25 mouse cellular contexts compared by ENCODE assay signal in the genomic region with DNA sequence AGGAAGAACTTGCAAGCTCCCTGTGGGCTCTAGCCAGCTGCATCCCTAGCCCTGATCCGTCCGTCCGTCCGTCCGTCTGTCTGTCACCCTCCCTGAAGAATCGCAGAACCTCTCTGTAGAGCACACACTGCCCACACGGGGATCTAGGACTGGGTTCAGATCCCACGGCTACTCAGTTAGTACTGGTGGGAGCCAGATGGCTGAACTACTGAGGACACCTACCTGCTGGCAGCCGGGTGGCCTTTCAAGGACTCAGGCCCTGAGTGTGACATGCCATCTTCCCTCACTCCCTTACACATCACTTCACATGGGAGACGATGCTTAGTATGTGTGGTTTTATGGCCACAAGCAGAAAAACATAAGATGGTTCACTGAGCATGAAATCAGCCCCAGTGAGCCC.
DNase-seq lines count a peak whose midpoint lies in the region; ATAC-seq and TF ChIP-seq lines count a peak whose summit lies in the region.
"Had no signal": no experiment of that assay in that cellular context is flagged by ENCODE, and none has a peak within 500 bp of the region (broad histone marks: within the 10 kb centered on the region; RNA-seq: fewer than 3 reads in every experiment).

No protein-coding gene starts in this region.

- no peaks in the 10 kb centered on the region for H3K4me1 ChIP-seq in liver, postnatal 0 days (ENCODE audit: insufficient read depth)
- peaks cover 11% of the 10 kb centered on the region for H3K4me1 ChIP-seq in neural tube, embryonic 13.5 days (replicated peaks)
- 0 out of 2 replicates have a peak, but pooled peaks cover 4% of the 10 kb centered on the region for H3K4me1 ChIP-seq in forebrain, embryonic 16.5 days (replicated peaks; ENCODE audit: control insufficient read depth, insufficient read depth, low read length)
- H3K4me1 ChIP-seq: liver, embryonic 13.5 days; midbrain, embryonic 13.5 days; stomach, embryonic 15.5 days had no signal

- 0 out of 2 replicates have a peak, but pooled peaks have one; percentile 5 for TF ChIP-seq CTCF in liver, postnatal 0 days (IDR thresholded peaks at IDR 0.05; ENCODE audit: low read depth)
- TF ChIP-seq CTCF in Patski (IDR thresholded peaks at IDR 0.05): no peak

- H3K27me3 ChIP-seq in liver, postnatal 0 days (ENCODE audit: insufficient read depth, low read length): no peaks in the 10 kb centered on the region
- no peaks in the 10 kb centered on the region for H3K27me3 ChIP-seq in Patski
- H3K27me3 ChIP-seq in neural tube, embryonic 13.5 days: peaks cover 11% of the 10 kb centered on the region
- H3K27me3 ChIP-seq in splenic B cell, adult 2 months (ENCODE audit: control insufficient read depth, insufficient read depth, low read length, poor library complexity, severe bottlenecking): no peaks in the 10 kb centered on the region
- H3K27me3 ChIP-seq in forebrain, embryonic 16.5 days (replicated peaks; ENCODE audit: control insufficient read depth, insufficient read depth, low read length): no peaks in the 10 kb centered on the region
- H3K27me3 ChIP-seq: CH12.LX; forebrain, embryonic 15.5 days; liver, embryonic 13.5 days; stomach, embryonic 15.5 days had no signal

- no peak overlapping the region for H3K9ac ChIP-seq in liver, postnatal 0 days (replicated peaks)
- no peak overlapping the region for H3K9ac ChIP-seq in neural tube, embryonic 13.5 days
- H3K9ac ChIP-seq in forebrain, embryonic 16.5 days (replicated peaks; ENCODE audit: low read depth, low read length): no peak overlapping the region
- H3K9ac ChIP-seq: embryonic facial prominence, embryonic 13.5 days; forebrain, embryonic 15.5 days; heart, embryonic 15.5 days; hindbrain, embryonic 12.5 days; liver, embryonic 13.5 days; midbrain, embryonic 13.5 days; stomach, embryonic 15.5 days had no signal

- POLR2A ChIA-PET in Patski (lab: Charles Lee): no interaction called here

- no peaks in the 10 kb centered on the region for H3K36me3 ChIP-seq in liver, postnatal 0 days (replicated peaks; ENCODE audit: insufficient read depth, low read length)
- H3K36me3 ChIP-seq in neural tube, embryonic 13.5 days: no peaks in the 10 kb centered on the region
- H3K36me3 ChIP-seq in splenic B cell, adult 2 months (ENCODE audit: control insufficient read depth, insufficient read depth, low read length, poor library complexity, severe bottlenecking): no peaks in the 10 kb centered on the region
- no peaks in the 10 kb centered on the region for H3K36me3 ChIP-seq in forebrain, embryonic 16.5 days (ENCODE audit: control insufficient read depth, insufficient read depth)
- H3K36me3 ChIP-seq: embryonic facial prominence, embryonic 13.5 days; forebrain, embryonic 10.5 days; forebrain, embryonic 15.5 days; heart, embryonic 10.5 days; heart, embryonic 15.5 days; hindbrain, embryonic 12.5 days; liver, embryonic 13.5 days; midbrain, embryonic 13.5 days; stomach, embryonic 15.5 days had no signal

- peak overlapping the region; percentile 61; the same call in 1 of the 2 replicates for H3K27ac ChIP-seq in liver, postnatal 0 days (ENCODE audit: low read depth)
- no peak overlapping the region; the same call in 1 of the 2 replicates for H3K27ac ChIP-seq in neural tube, embryonic 13.5 days (replicated peaks)
- no peak overlapping the region for H3K27ac ChIP-seq in forebrain, embryonic 16.5 days (ENCODE audit: low read length)
- H3K27ac ChIP-seq: embryonic facial prominence, embryonic 13.5 days; forebrain, embryonic 10.5 days; forebrain, embryonic 15.5 days; heart, embryonic 10.5 days; heart, embryonic 15.5 days; hindbrain, embryonic 12.5 days; liver, embryonic 13.5 days; macrophage; midbrain, embryonic 13.5 days; stomach, embryonic 15.5 days had no signal

- H3K4me3 ChIP-seq in liver, postnatal 0 days (ENCODE audit: low read depth, low read length): no peak overlapping the region
- H3K4me3 ChIP-seq in neural tube, embryonic 13.5 days: no peak overlapping the region
- no peak overlapping the region for H3K4me3 ChIP-seq in forebrain, embryonic 16.5 days (replicated peaks; ENCODE audit: low read length)
- H3K4me3 ChIP-seq: embryonic facial prominence, embryonic 13.5 days; forebrain, embryonic 10.5 days; forebrain, embryonic 15.5 days; heart, embryonic 10.5 days; heart, embryonic 15.5 days; hindbrain, embryonic 12.5 days; liver, embryonic 13.5 days; midbrain, embryonic 13.5 days; stomach, embryonic 15.5 days had no signal

- peak; percentile 31 for DNase-seq in liver, postnatal 0 days
- no peak for DNase-seq in liver
- no peak for DNase-seq in Patski (ENCODE audit: low read depth, low spot score)
- peak; percentile 50 for DNase-seq in splenic B cell, adult 2 months (ENCODE audit: low read depth, low spot score)
- DNase-seq: adrenal gland, postnatal 10 days; cerebellum, adult 18-20 months; kidney, adult 11 months; left cerebral cortex, postnatal 4 days; liver, embryonic 13.5 days; lung, adult 2 months; lung, postnatal 10 days; right cerebral cortex, postnatal 14 days had no signal

- TF ChIP-seq EP300 in liver, postnatal 0 days (IDR thresholded peaks at IDR 0.05; ENCODE audit: low read depth): no peak

- in situ Hi-C loops in Patski (cut with MboI; ENCODE audit: low pct_unique_long_range_greater_than_20kb): no loop called here

- H3K4me2 ChIP-seq in liver, postnatal 0 days (ENCODE audit: low read depth, low read length): no peak overlapping the region
- no peak overlapping the region for H3K4me2 ChIP-seq in neural tube, embryonic 13.5 days
- no peak overlapping the region for H3K4me2 ChIP-seq in forebrain, embryonic 16.5 days (ENCODE audit: low read length)
- H3K4me2 ChIP-seq: embryonic facial prominence, embryonic 13.5 days; forebrain, embryonic 15.5 days; heart, embryonic 15.5 days; hindbrain, embryonic 12.5 days; liver, embryonic 13.5 days; midbrain, embryonic 13.5 days; stomach, embryonic 15.5 days had no signal

- ATAC-seq in liver, postnatal 0 days: peak; percentile 35
- peak; percentile 44 for ATAC-seq in Patski
- peak; percentile 23; the same call in 1 of the 2 replicates for ATAC-seq in neural tube, embryonic 13.5 days (ENCODE audit: low read depth)
- no peak for ATAC-seq in forebrain, embryonic 16.5 days
- ATAC-seq: forebrain, embryonic 15.5 days; inflammation-experienced regulatory T-cells, adult 6 months; midbrain, embryonic 13.5 days had no signal

- CTCF ChIA-PET in Patski (lab: Charles Lee): no interaction called here

- no peaks in the 10 kb centered on the region for H3K9me3 ChIP-seq in liver, postnatal 0 days (ENCODE audit: low read length)
- H3K9me3 ChIP-seq in neural tube, embryonic 13.5 days: no peaks in the 10 kb centered on the region
- H3K9me3 ChIP-seq in forebrain, embryonic 16.5 days (ENCODE audit: control insufficient read depth, low read length): no peaks in the 10 kb centered on the region
- H3K9me3 ChIP-seq: embryonic facial prominence, embryonic 13.5 days; forebrain, embryonic 10.5 days; forebrain, embryonic 15.5 days; heart, embryonic 10.5 days; heart, embryonic 15.5 days; hindbrain, embryonic 12.5 days; liver, embryonic 13.5 days; midbrain, embryonic 13.5 days; stomach, embryonic 15.5 days had no signal

- 78% methylated on average over 10 of the region's 10 CpGs for WGBS in liver, postnatal 0 days (ENCODE audit: insufficient replicate concordance)
- 72% methylated on average over 10 of the region's 10 CpGs for WGBS in neural tube, embryonic 13.5 days
- 87% methylated on average over 10 of the region's 10 CpGs for WGBS in forebrain, embryonic 16.5 days

Comparison
In these comparisons a context has a peak if more than half of its experiments do, and no peak if none do; other contexts are left out.
1. DNase-seq: peak in liver, postnatal 0 days (single experiment) and splenic B cell, adult 2 months (single experiment); none in liver (single experiment) and Patski (single experiment).